ENCODE assay signal across 14 mouse cellular contexts in the genomic region with DNA sequence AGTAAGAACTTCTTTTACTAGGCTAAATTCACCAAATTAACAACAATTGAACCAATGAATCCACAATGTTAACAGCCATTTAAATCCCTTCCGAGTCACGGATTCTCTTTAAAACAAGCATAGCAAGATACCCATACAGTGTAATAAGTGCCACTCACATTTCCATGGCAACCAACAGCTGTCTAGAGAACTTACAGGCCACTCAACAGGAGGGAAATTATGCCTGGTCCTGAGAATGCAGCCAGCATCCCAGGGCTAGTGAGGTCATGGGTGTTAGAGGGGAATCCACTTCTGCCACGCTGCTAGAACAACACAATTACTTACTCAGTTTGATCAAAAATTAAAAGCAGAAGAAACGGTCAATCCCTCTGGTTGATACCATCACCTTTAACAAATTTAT.
A peak's percentile ranks its signal among the peaks of the same experiment; 100 is the strongest.
DNase-seq lines count a peak whose midpoint lies in the region; ATAC-seq lines count a peak whose summit lies in the region.
"Had no signal": no experiment of that assay in that cellular context is flagged by ENCODE, and none has a peak within 500 bp of the region (broad histone marks: within the 10 kb centered on the region; RNA-seq: fewer than 3 reads in every experiment).

No protein-coding gene starts in this region.

- no peak overlapping the region for H3K4me2 ChIP-seq in neural tube, embryonic 15.5 days
- H3K4me2 ChIP-seq in hindbrain, embryonic 11.5 days (replicated peaks; ENCODE audit: low read depth, low read length): no peak overlapping the region
- no peak overlapping the region for H3K4me2 ChIP-seq in midbrain, embryonic 12.5 days (replicated peaks)
- no peak overlapping the region for H3K4me2 ChIP-seq in liver, embryonic 12.5 days

- DNase-seq in neural tube, embryonic 10.5 days (ENCODE audit: extremely low spot score, low spot score): peak; percentile 37
- peak; percentile 65 for DNase-seq in hindbrain, embryonic 11.5 days (ENCODE audit: low spot score)
- DNase-seq in cerebellum, postnatal 14 days: no peak
- DNase-seq in cerebellum, postnatal 10 days: no peak
- DNase-seq in adrenal gland, postnatal 25 days: no peak
- DNase-seq: cerebellum, adult 9-11 months; kidney, adult 18-20 months; lung, adult 18-20 months; thymus, adult 2 months had no signal

- no peak overlapping the region for H3K27ac ChIP-seq in neural tube, embryonic 15.5 days (replicated peaks)
- H3K27ac ChIP-seq in hindbrain, embryonic 11.5 days (ENCODE audit: low read depth, low read length): no peak overlapping the region
- no peak overlapping the region for H3K27ac ChIP-seq in midbrain, embryonic 12.5 days (replicated peaks)
- H3K27ac ChIP-seq in liver, embryonic 12.5 days: no peak overlapping the region

- H3K27me3 ChIP-seq in neural tube, embryonic 15.5 days (replicated peaks): no peaks in the 10 kb centered on the region
- no peaks in the 10 kb centered on the region for H3K27me3 ChIP-seq in hindbrain, embryonic 11.5 days (ENCODE audit: control insufficient read depth, insufficient read depth, low read length)
- no peaks in the 10 kb centered on the region; the same call in 1 of the 2 replicates for H3K27me3 ChIP-seq in midbrain, embryonic 12.5 days
- no peaks in the 10 kb centered on the region for H3K27me3 ChIP-seq in liver, embryonic 12.5 days (replicated peaks)

- H3K9ac ChIP-seq in neural tube, embryonic 15.5 days (replicated peaks): no peak overlapping the region
- H3K9ac ChIP-seq in hindbrain, embryonic 11.5 days (ENCODE audit: low read depth, low read length): no peak overlapping the region
- no peak overlapping the region for H3K9ac ChIP-seq in midbrain, embryonic 12.5 days (replicated peaks)
- no peak overlapping the region for H3K9ac ChIP-seq in liver, embryonic 12.5 days

- 16% methylated on average over 4 of the region's 4 CpGs for WGBS in neural tube, embryonic 15.5 days
- WGBS in hindbrain, embryonic 11.5 days: 14% methylated on average over 4 of the region's 4 CpGs
- 6% methylated on average over 4 of the region's 4 CpGs for WGBS in midbrain, embryonic 12.5 days
- 58% methylated on average over 4 of the region's 4 CpGs for WGBS in liver, embryonic 12.5 days (ENCODE audit: insufficient replicate concordance)

- H3K4me1 ChIP-seq in neural tube, embryonic 15.5 days: peaks cover 3% of the 10 kb centered on the region; the same call in 1 of the 2 replicates
- H3K4me1 ChIP-seq in hindbrain, embryonic 11.5 days (replicated peaks; ENCODE audit: control insufficient read depth, insufficient read depth, low read length): no peaks in the 10 kb centered on the region
- H3K4me1 ChIP-seq in midbrain, embryonic 12.5 days: peaks cover 14% of the 10 kb centered on the region
- H3K4me1 ChIP-seq in liver, embryonic 12.5 days: no peaks in the 10 kb centered on the region

- H3K36me3 ChIP-seq in neural tube, embryonic 15.5 days: no peaks in the 10 kb centered on the region
- H3K36me3 ChIP-seq in hindbrain, embryonic 11.5 days (ENCODE audit: control insufficient read depth, insufficient read depth, low read length): no peaks in the 10 kb centered on the region
- H3K36me3 ChIP-seq in midbrain, embryonic 12.5 days: no peaks in the 10 kb centered on the region
- no peaks in the 10 kb centered on the region for H3K36me3 ChIP-seq in liver, embryonic 12.5 days

- no peak for ATAC-seq in neural tube, embryonic 15.5 days (ENCODE audit: low FRiP score)
- peak; percentile 91 for ATAC-seq in hindbrain, embryonic 11.5 days (ENCODE audit: low FRiP score)
- peak; percentile 91 for ATAC-seq in midbrain, embryonic 12.5 days (ENCODE audit: low FRiP score, low read depth)
- ATAC-seq in liver, embryonic 12.5 days: no peak
- ATAC-seq: activated CD4-positive, CD25-positive, alpha-beta regulatory T cell, adult 4 months had no signal

- H3K9me3 ChIP-seq in neural tube, embryonic 15.5 days (replicated peaks): no peaks in the 10 kb centered on the region
- no peaks in the 10 kb centered on the region for H3K9me3 ChIP-seq in hindbrain, embryonic 11.5 days (ENCODE audit: control insufficient read depth, low read length)
- no peaks in the 10 kb centered on the region for H3K9me3 ChIP-seq in midbrain, embryonic 12.5 days
- no peaks in the 10 kb centered on the region for H3K9me3 ChIP-seq in liver, embryonic 12.5 days (replicated peaks)

- no peak overlapping the region for H3K4me3 ChIP-seq in neural tube, embryonic 15.5 days (replicated peaks)
- no peak overlapping the region for H3K4me3 ChIP-seq in hindbrain, embryonic 11.5 days (ENCODE audit: low read depth, low read length)
- H3K4me3 ChIP-seq in midbrain, embryonic 12.5 days: no peak overlapping the region
- no peak overlapping the region for H3K4me3 ChIP-seq in liver, embryonic 12.5 days
- H3K4me3 ChIP-seq: erythroblast, embryonic 14.5 days had no signal

Comparison
In these comparisons a context has a peak if more than half of its experiments do, and no peak if none do; other contexts are left out.
1. DNase-seq: peak in neural tube, embryonic 10.5 days (single experiment) and hindbrain, embryonic 11.5 days (single experiment); none in cerebellum, postnatal 14 days (0 of 2), cerebellum, postnatal 10 days (0 of 2) and adrenal gland, postnatal 25 days (single experiment).
2. ATAC-seq: peak in hindbrain, embryonic 11.5 days (single experiment) and midbrain, embryonic 12.5 days (single experiment); none in neural tube, embryonic 15.5 days (single experiment) and liver, embryonic 12.5 days (single experiment).